Mouse (Mus musculus) myocyte (in vitro differentiated cells): ENCODE measurements around the gene Pam.

ENCODE experiments used
- CEBPB ChIP-seq: IDR thresholded peaks from 2 replicates; pipeline ENCODE4 v1.6.1; 2011; ENCODE audit warnings: mild to moderate bottlenecking, moderate library complexity; ENCODE audit not compliant: poor library complexity, insufficient read depth, severe bottlenecking
- MAX ChIP-seq: IDR thresholded peaks from one replicate; pipeline ENCODE4 v1.6.1; 2011; ENCODE audit warnings: low read depth, mild to moderate bottlenecking, control low read depth
- POLR2A ChIP-seq: IDR thresholded peaks from one replicate; pipeline ENCODE4 v1.6.1; 2011; ENCODE audit warnings: low read depth, mild to moderate bottlenecking, control low read depth, moderate library complexity; ENCODE audit not compliant: insufficient read length
- POLR2AphosphoS2 ChIP-seq: IDR thresholded peaks from one replicate; pipeline ENCODE4 v1.6.1; 2011; ENCODE audit warnings: low read depth, control low read depth; ENCODE audit not compliant: insufficient read length
- USF1 ChIP-seq: IDR thresholded peaks from one replicate; pipeline ENCODE4 v1.6.1; 2011; ENCODE audit warnings: low read depth, mild to moderate bottlenecking, control low read depth, moderate library complexity

GRCm38 (mm10) chr1:97963711-97964110, 131.7 kb downstream of the Pam start:
- no peak for TF ChIP-seq POLR2A
- TF ChIP-seq MAX = no peak
- TF ChIP-seq USF1 = no peak
- no peak for TF ChIP-seq CEBPB
- no peak for TF ChIP-seq POLR2AphosphoS2
